Mouse (Mus musculus): ENCODE measurements at regions not wholly inside any gene's neighbourhood (a gene's known extent, or its start where the extent isn't known, plus 50 kb on each side); places are given as distances from the start of the nearest gene placed in this dataset.

DNA sequence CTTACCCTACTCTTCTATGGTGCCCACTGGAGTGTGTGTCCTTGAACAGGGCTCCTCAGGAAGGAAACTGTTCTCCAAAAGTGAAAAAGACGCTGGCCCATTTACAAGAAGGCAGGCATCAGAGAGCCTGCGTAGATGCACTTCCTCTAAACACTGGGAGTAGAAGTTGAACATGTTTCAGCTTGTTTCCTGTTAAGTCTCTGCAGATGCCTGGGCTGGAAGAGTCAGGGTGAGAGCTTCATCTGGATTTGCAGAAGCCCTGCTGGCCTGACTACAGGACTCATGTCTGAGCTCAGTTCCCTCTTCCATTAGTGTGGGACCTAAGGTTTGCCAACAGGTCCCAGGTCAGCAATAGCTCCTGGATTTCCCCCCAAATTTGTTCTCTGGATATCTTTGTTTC, 54.7 kb upstream of the Nlrp1b start:
- TF ChIP-seq CTCF (IDR thresholded peaks at IDR 0.05) (no peak), POLR2A (IDR thresholded peaks at IDR 0.05; ENCODE audit: insufficient read depth, low read depth, low read length) (no peak)

Data from heart, adult 2 months (tissue).